Mouse (Mus musculus): Measurements from ENCODE around the gene Chd9.
"Not testable (repeated sequence)": the region's sequence is repeated elsewhere in the genome, so short reads cannot be mapped to it uniquely, and the experiment has no call there.

Chd9 gene

DNA sequence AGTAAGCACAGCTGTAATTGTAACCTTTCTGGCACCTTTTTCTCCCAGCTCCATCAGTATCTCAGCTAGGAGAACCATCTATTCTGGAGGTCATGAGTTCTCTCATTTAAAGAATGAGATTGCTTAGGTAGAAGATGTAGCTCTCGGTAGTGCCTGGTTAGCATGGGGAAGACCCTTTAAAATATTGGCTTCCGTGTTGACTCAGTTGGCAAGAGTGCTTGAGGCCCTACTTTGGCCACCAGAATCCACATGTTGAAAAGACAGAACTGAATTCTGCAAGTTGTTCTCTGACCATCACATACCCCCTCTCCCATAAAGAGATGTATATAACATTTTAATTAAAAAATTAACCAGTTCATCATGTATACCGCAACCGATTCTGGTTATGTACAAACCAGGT is 78.8 kb downstream of the Chd9 start:
- no peak for DNase-seq (ENCODE audit: low spot score in 2 of 2)

GRCm38 (mm10) chr8:90907516-90907847 is 79.3 kb downstream of the Chd9 start:
- DNase-seq (ENCODE audit: low spot score in 2 of 2) = no peak

GRCm38 (mm10) chr8:90907848-90908551 is 79.8 kb downstream of the Chd9 start:
- peak; percentile 86 to 91 for DNase-seq (ENCODE audit: low spot score in 2 of 2)

DNA sequence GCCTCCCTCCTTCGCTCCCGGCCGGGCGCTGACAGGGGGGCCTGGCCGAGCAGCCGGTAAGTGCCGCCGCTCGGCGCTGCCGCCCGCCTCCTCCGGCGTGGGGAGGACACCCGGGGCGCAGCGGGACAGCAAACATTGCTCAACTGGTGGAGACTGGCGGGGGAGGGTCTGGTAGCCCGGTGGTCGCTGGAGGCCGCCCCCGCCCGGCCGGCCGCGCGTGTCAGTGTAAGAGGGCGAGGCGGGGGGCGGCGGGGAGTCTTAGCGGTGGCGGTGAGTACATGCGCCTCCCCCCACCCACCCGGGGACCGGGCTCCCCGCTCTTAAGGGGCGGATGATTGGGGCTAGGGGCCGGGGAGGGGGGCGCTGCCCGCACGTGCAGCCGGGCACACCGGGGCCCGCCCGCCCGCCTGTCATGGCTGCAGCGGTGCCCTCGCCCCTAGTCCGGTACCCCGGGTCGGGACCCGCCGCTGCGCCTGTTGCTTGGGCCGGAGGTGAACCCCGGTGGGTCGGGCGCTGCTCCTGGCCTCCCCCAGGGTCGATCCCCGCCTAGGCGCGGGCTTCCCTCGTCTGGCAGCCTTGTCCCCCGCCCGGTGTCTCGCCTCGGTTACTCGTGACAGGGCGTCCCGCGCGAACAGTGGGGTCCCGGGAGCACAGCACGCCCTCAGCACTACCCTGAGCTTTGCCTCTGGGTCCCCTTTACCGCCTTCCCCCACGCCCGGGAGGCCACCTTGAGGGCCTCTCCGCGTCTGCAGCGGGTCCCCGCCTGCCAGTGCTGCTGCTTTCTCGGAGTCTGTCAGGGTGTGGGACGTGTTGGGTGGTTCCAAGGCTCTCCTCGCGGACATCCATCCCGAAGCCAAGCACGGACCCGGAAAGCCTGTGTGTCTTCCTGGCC is 80.7 kb downstream of the Chd9 start:
- peak; percentile 14 to 38 for DNase-seq (ENCODE audit: low spot score in 2 of 2)

GRCm38 (mm10) chr8:90923158-90923905 is 95.2 kb downstream of the Chd9 start:
- DNase-seq (ENCODE audit: low spot score in 2 of 2) = no peak

GRCm38 (mm10) chr8:90928412-90928811 is 100.3 kb downstream of the Chd9 start:
- DNase-seq (ENCODE audit: low spot score in 2 of 2) = no peak

GRCm38 (mm10) chr8:90930125-90930524 is 102.0 kb downstream of the Chd9 start:
- not testable (repeated sequence) for DNase-seq (ENCODE audit: low spot score in 2 of 2)

DNA sequence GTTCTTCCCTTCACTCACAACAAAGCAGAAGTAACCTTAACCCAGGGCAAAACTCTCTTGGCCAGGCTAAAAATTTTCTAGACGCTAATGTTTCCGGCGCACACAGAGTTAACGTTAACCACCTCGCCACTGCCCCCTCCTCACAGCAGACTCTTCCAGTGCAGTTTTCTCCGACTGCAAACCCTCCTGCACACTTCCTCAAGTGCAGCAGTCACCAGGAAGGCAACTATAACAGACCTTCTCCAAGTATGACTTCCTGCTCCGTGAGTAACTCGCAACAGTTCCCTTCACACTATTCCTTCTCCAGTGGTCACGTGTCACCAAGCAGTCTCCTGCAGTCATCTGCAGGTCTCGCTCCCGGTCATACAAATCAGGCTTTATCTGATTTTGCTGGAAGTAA is 104.8 kb downstream of the Chd9 start:
- DNase-seq (ENCODE audit: low spot score in 2 of 2) = no peak

DNA sequence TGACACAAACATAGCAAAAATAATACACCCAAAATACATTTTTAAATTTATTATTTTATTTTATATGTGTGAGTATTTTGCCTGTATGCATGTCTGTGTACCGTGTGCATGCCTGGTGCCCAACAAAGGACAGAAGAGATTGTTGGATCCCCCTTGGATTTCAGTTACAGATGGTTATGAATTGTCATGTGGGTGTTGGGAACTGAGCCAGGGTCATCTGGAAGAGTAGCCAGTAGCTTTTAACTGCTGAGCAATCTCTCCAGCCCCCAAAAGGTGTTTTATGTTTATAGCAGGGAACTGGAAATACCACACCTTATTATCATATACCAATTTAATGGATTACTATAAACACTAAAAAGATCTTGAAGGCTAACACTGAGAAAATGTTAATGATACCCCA is 106.6 kb downstream of the Chd9 start:
- no peak for DNase-seq (ENCODE audit: low spot score in 2 of 2)

DNA sequence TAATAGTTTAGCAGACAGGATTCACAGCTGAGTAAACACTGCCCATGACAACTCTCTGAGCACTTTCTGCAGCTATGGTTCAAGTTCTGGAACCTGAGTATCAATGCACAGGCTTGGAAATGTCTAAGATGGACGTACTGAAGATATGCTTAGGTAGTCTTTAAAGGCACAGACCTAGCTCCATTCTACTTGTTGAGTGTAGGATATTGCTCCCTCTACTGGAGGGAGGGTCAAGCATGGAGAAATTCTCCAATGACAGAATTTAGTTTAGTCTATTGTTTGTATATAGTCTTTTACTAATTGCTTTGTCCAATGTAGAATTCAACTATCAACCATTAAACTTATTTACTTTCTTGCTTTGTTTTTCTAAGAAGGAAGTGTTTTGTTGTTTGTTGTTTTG is 108.7 kb downstream of the Chd9 start:
- DNase-seq (ENCODE audit: low spot score in 2 of 2) = no peak

- no peak for DNase-seq (ENCODE audit: low spot score in 2 of 2)
Measured at GRCm38 (mm10) chr8:90938352-90938930, 110.3 kb downstream of the Chd9 start.

DNA sequence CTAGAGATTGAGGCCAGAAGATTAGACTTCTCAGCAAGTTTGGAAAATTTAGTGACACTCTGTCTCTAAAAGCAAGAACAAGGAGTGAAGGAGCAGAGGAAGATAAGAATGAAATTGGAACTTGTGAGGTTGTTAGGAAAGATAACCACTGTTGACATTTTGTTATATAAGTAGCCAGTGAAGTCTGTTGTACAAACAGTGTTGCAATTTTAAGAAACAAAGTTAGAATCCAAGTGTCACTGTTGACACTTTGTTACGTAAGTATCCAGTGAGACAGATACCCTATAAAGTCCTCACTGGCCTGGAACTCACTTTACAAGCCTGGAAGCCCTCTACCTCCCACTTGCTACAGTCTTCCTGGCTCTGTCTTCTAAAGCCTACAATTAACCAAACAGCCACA is 111.7 kb downstream of the Chd9 start:
- no peak for DNase-seq (ENCODE audit: low spot score in 2 of 2)

- no peak for DNase-seq (ENCODE audit: low spot score in 2 of 2)
Measured at GRCm38 (mm10) chr8:90943770-90944169, 115.6 kb downstream of the Chd9 start.

- DNase-seq (ENCODE audit: low spot score in 2 of 2) = peak; percentile 23 to 50
Measured at GRCm38 (mm10) chr8:90954802-90955760, 126.9 kb downstream of the Chd9 start.

- no peak for DNase-seq (ENCODE audit: low spot score in 2 of 2)
Measured at GRCm38 (mm10) chr8:90955761-90956136, 127.6 kb downstream of the Chd9 start.

DNA sequence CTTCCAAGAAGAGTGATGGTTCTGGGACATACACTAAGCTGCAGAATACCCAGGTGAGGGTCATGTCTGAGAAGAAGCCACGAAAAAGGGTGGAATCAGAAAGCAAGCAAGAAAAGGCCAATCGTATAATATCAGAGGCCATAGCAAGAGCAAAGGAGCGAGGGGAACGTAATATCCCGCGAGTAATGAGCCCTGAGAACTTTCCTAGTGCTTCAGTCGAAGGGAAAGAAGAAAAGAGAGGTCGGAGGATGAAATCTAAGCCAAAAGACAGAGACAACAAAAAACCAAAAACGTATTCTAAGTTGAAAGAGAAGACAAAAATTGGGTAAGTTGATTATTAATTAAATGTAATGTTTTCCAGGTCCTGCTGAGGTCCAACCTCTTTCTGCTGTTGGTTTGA is 128.2 kb downstream of the Chd9 start:
- DNase-seq (ENCODE audit: low spot score in 2 of 2) = no peak

DNA sequence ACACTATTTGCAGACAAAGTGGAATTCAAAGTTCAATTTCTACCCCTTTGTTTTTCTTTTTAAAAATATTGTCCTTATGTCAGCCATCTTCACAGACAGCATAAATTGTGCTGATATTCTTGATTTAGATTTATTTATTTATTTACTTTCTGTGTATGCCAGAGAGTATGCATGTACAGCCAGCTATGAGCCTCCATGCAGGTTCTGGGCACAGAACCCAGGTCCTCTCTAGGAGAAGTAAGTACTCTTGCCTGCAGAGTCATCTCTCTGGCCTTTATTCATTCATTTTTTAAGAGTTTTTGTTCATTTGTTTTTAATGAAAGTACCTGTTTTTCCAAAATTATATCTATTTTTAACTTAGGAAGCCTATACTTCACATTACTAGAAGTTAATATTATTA is 129.6 kb downstream of the Chd9 start:
- no peak for DNase-seq (ENCODE audit: low spot score in 2 of 2)

DNA sequence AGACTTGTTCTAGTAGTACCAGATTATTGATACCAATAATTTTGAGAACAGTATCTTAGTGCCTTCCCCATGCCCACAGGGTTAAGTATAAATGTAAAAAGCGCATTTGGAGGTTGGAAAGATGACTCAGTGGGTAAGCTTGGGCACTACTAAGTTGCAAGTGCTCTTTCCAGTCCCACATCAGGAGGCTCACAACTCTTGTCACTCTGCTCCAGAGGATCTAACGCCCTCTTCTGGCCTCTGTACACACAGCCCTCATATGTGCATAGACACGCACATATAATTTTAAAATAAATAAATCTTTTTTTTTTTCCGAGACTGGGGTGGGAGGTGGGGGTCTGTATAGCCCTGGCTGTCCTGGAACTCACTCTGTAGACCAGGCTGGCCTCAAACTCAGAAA is 131.6 kb downstream of the Chd9 start:
- no peak for DNase-seq (ENCODE audit: low spot score in 2 of 2)

DNA sequence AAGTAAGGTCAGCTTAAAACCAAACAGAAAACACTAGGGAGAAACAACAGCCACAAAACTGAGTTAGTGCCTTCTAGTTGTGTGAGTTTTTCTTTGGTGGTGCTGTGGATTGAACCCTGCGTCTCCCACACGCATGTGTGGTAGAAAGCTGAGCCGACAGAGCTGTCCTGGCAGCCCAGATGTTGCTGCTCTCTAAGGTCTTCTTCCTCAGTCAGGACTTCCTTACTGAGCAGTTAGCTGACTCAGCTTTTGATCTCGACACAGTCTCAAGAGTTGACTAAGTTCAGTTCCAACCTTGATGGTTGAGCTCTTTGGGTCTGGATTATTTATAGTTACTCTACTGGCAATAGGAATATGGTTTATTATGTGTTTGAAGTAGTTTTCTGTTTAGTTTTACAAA is 133.5 kb downstream of the Chd9 start:
- no peak for DNase-seq (ENCODE audit: low spot score in 2 of 2)

GRCm38 (mm10) chr8:90964044-90964443 is 135.9 kb downstream of the Chd9 start:
- DNase-seq (ENCODE audit: low spot score in 2 of 2) = no peak
